Mouse (Mus musculus) gastrocnemius, adult 8-10 months (tissue): ENCODE data around the gene 4930402H24Rik. TPM values are rescaled to one million over a fixed set of nuclear protein-coding genes. Genes with fewer than 3 reads are reported as not detected.
A peak's percentile ranks its signal among the peaks of the same experiment; 100 is the strongest.

Experiments used
- DNase-seq, 2 experiments: peaks; one replicate each; pipeline ENCODE4 v3.0.0; 2022; ENCODE audit warnings: low spot score in 2 of 2
- total RNA-seq, 4 experiments: library from RNA; stranded (reverse); gene quantifications; 2 replicates each; pipeline ENCODE4 v1.2.4; 2022

Gene 4930402H24Rik
- total RNA-seq, 4 experiments from 2014 or later = 2.0 to 4.0 (median 2.9) TPM

DNA sequence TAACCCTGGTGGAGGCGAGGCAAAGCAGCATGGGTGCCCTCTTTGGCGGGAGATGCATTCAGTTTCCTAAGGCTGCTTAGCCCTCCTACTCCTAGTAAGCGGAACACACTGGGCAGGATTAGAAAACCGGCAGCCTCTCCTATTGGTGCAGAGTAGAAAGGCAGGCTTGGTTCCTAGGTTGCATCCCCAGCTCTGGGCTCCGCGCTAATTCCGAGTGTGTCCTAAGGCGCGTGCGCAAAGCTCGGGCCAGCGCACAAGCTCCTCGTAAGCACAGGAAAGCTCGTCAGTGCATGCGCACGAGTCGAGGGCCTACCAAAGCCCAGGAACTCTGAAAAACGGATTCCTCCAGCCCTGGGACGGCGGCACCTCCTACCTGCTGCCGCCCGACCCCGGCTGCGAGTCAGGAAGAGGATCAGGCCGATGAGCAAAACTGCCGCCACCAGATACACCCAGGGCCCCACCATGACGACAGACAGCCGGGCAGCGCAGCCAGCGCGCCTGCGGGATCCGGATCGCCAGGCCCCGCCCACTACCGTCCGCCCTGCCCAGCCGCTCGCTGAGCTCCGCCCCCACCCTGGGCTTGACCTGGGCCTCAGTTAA, 242.0 kb downstream of the 4930402H24Rik start, which contains the start of gene Ddrgk1:
Gene Ddrgk1, minus strand, starts transcription at position 558 of the 600 bp plus-strand sequence.
- peak; percentile 86 to 89 for DNase-seq

DNA sequence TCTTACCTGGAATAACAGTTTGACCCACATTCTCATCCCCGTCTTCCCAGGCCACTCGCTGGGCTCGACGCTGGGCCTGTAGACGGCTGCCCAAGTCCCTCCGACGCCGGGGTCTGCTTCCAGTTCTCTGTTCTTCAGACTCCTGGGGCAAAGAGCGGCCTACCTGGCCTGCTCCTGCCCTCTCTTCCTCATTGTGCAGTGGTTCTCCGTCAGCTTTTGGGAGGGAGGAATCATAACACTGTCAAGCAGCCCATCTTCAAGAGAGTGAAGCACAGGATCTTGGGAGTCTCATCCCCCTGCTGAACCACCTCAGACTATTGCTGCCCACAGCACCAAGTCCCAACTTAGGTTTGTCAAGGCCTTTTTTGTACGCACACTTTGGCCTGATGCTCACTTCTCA, 242.9 kb downstream of the 4930402H24Rik start:
- DNase-seq = no peak

DNA sequence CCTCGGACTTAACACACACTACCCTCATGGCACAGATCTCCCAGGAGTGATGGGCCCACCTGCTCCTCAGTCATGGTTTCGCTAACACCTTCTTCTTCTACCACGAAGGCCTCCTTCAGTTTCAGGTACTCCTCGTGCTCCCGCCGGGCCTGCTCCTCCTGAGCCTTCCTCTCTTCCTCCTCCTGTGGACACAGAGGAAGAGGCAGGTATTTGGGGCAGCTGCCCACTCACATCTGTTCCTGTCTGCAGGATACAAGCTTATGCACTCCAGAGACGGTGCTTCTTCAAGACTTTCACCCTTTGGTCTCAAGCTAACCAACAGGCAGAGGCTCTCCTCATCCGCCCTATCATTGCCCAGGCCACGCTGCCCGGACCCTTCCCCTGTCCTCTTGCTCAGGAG, 247.7 kb downstream of the 4930402H24Rik start:
- DNase-seq = no peak

DNA sequence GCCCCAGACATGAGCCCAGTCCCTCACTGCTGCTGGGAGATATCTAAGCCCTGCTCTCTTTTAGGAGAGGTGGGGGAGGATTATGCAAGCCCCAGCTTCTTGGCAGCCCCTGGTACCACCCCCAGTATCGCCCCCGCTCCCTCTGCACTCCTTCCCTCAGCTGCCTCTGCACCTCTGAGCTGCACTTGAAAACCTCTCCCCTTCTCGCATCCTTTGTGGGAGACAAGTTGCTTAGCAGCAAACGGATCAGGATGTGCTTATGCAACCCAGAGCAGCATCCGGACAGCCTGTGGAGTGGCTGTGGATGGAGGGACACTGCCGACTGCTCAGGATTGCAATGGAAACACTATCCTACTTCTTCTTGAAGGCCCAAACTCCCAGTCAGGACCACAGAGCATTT, 248.7 kb downstream of the 4930402H24Rik start:
- DNase-seq = no peak

DNA sequence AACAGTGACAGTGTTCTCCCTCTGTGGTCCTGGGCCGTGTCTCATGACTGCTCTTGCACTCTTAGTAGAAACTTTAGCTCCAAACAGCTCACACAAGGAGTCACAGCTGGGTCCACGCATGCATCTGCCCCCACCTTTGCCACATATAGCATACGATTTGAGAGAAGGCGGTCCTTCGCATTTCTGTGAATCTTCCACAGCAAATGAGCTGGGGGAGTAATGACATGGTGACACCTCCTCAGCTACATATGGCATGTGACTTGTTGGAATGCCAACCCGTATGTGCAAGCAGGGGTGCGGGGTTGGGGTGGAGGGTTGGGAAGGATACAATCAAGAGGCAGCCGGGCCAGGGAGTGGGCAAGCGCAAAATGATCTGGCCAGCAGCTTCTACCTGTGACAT, 249.7 kb downstream of the 4930402H24Rik start:
- DNase-seq = no peak

Other genes starting within 250 kb of the 4930402H24Rik start
- 100 to 1,000 TPM; 120 to 153 (median 133) TPM for gene Ddrgk1, start 241.7 kb downstream of the 4930402H24Rik start, total RNA-seq
- gene Itpa, start 238.8 kb downstream of the 4930402H24Rik start, total RNA-seq = 10 to 100 TPM; 12.0 to 14.5 (median 13.3) TPM
- gene Slc4a11, start 208.9 kb downstream of the 4930402H24Rik start, total RNA-seq = under 1 TPM in 2 of 4 experiments, not detected in 2; 0.18 to 0.43 TPM
- 10 to 100 TPM; 11.4 to 15.0 (median 12.0) TPM for gene Atrn, start 89 bp upstream of the 4930402H24Rik start, total RNA-seq
- gene Gfra4, start 136.7 kb upstream of the 4930402H24Rik start, total RNA-seq = 1 to 10 TPM in 3 of 4 experiments, under 1 TPM in 1; 0.92 to 1.7 (median 1.3) TPM
- 1 to 10 TPM in 3 of 4 experiments, under 1 TPM in 1; 0.82 to 1.8 (median 1.3) TPM for gene Adam33, start 157.4 kb upstream of the 4930402H24Rik start, total RNA-seq
- under 1 TPM; 0.19 to 0.72 (median 0.47) TPM for gene Siglec1, start 180.4 kb upstream of the 4930402H24Rik start, total RNA-seq
- gene Hspa12b, start 220.9 kb upstream of the 4930402H24Rik start, total RNA-seq = 1 to 10 TPM; 6.8 to 9.2 (median 6.9) TPM
- gene Gm11037, start 227.1 kb upstream of the 4930402H24Rik start, total RNA-seq = not detected